Mouse (Mus musculus): Measurements from ENCODE around the gene Olfr463.

Olfr463 gene

DNA sequence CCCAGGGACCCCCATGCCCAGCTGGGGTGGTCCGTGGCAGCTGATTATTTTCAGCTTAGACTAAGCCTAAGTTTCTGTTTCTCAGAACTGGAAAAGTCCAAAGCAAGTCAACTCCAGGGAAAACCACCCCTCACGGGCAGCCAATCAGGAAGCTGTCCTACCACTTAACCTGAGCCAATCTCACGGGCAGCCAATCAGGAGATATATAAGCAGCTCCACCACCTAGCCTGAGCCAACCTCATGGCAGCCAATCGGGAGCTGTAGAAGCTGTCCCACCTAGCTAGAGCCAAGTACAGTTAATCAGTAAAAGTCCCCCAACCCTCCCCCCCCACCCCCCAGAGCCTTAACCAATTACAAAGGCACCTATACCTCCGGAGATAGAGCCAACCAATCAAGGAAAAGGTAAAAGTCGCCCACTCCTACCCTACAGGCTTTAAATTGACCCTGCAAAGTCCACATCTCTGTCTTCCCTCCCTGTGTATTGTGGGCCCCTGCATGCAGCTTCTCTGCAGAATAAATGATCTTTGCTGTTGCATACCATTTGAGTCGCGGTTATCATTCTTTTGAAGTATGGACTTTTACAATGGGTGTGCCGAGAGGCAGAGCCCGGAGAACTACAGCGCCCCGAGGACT is 50.1 kb downstream of the Olfr463 start:
- DNase-seq: no peak

All from cerebellum, adult 8-10 months (tissue).